Mouse (Mus musculus) cerebral cortex, adult 2 months (tissue): Measurements from ENCODE around the gene Sart3.

ENCODE experiments used
- WGBS: fragments of 180-500 bp; shearing (Covaris S2); methylation state at CpG from one replicate; pipeline ENCODE4 v1.1.7; 2018; 5-methylcytosine and 5-hydroxymethylcytosine counted together

Gene Sart3

DNA sequence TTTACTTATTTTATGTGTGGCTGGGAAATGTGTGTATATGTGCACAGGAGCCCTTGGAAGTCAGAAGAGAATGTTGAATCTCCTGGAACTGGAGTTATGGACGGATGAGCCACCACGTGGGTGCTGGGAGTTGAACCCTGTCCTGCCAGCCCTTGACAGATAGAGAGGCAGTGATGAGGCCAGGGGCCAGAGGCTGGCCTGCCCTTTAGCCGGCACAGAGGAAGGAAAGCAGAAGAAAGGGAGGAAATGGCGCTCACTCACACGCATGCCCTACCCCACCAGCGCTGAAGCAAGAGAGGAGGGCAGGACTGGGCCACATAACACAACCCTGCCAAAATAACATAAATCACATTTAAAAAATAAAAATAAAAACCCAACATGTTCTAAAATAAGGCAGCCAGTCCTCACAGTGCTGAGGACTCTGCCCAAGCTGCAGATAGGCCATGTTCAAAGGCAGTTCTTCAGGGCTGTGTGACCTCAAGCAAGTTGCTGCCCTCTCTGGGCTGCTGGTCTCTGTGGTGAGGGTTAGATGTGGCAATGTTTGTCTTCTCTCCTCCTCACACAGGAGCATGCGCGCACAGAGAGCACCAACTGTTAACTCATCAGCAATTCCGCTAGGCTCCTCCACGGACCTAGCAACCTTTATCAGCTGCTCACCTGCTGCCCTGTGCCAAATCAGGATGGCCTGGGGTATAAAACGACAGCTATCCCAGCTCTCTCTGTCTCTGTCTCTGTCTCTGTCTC, 18.3 kb upstream of the Sart3 start:
- WGBS, result 81% methylated on average over 11 of the region's 11 CpGs

DNA sequence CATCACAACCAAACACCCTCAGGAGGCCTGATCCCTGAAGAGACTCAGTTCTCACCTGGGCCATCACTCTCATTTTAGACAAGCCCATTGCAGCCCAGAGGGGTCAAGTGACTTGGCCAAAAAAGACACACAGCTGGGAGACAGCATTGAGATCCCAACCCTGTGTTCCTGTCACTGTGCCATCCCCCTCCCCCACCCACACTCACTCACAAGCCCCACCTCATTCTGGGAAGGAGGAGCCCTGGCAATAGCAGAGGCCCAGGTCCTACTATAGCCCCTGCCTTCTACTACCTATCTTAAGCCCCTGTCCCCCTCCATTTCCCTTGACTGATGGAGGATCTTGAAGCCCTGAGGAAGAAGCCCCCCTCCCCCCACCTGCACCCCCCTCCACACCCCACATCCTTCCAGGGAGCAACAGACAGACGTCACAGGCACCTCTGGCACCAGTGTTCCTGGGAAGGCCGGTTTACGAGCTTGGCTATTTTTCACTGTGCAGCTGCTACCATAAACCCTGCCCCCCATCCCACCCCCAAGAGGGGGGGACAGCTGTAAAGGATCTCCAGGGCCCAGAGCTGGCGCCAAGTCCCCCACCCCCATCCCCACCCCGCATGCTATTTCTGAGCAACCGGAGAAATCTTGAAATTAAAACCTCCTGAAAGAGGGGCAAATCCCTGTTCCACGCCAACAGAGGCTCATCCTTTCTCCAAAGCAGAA, 16.9 kb upstream of the Sart3 start:
- 52% methylated on average over 7 of the region's 7 CpGs for WGBS

DNA sequence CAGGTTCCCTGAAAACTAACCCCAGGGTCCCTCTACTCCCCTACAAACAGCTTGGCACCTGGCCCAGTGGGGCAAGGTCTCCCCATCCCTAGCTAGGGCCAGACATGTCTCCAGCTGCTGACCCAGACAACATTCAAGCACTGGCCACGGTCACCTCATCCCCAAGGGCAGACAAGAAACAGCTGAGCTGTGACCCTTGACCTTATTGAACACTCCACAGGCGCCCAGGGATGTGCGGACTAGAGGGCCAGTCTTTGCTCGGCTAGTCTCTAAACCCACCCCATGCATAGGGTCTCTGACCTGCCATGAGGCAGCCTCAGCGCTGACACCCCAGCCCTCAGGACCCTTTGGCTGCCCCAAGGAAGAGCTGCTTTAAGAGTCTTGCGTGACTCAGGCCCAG, 16.3 kb upstream of the Sart3 start:
- WGBS, result 72% methylated on average over 6 of the region's 6 CpGs

DNA sequence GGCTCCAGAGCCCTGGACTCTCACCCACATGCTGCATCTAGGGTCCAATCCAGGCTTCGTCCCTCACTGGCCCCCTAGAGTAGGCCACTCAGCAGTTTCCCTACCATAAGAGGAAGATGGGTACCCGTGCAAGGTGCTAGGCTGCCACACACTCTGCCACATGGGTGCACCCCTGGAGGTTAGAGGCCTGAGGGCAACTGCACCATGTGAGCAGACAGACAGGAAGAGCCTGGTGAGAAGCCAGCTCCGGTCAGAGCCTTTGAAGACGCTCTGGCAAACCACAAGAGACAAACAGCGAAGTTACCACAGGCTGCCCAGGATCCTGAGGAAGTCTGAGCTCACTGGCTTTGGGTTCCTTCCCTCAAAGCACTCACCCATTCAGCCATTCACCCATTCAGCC, 14.7 kb upstream of the Sart3 start:
- 81% methylated on average over 5 of the region's 5 CpGs for WGBS

DNA sequence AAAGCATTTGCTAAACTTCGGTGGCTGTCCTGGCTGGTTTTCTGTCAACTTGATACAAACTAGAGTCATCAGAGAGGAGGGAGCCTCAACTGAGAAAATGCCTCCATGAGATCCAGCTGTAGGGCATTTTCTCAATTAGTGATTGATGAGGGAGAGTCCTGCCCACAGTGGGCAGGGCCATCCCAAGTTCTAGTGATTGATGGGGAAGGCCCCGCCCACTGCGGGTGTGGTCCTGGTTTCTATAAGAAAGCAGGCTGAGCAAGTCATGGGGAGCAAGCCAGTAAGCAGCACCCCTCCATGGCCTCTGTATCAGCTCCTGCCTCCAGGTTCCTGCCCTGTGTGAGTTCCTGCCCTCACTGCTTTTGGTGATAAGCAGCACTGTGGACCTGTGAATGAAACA, 11.8 kb upstream of the Sart3 start:
- 31% methylated on average over 3 of the region's 3 CpGs for WGBS

DNA sequence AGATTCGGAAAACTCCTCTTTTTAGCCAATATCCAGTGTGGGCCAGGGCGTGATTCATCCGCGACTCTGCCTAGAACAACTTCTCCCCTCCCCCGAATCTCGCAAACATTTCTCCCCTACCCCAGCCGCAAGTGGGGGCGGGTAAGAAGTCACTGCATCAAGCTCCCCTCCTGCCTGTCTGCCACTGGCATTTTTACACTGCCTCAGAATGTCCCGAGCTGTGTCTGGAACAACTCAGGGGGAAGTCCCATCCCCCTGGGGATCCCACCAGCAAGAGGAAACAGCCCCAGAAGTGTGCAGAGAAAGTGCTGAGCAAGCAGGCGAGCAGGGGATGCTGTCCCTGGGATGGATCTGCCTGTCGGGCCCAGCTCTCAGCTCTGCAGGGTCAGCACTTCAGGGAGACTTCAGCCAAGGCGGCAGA, 11.3 kb upstream of the Sart3 start:
- 22% methylated on average over 12 of the region's 12 CpGs for WGBS

DNA sequence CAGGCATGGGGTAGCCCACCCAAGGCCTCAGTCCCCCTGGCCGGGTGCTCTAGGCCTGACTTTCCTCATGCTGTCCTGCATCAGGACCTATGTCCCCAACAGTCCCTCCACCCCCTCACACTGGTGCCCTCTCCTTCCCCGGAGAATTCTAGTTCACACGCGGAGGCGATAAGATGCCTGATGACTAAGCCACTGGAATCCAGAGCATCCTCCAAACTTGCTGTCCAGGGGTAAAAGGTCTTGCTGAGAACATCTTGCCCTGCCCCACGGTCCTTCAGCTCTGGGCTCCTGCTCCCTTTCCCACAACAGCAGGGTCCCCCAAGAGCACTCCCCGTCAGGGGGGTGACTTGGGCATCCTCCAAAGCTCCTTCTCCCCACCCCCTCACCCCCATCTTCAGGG, 10.3 kb upstream of the Sart3 start:
- 89% methylated on average over 7 of the region's 7 CpGs for WGBS

DNA sequence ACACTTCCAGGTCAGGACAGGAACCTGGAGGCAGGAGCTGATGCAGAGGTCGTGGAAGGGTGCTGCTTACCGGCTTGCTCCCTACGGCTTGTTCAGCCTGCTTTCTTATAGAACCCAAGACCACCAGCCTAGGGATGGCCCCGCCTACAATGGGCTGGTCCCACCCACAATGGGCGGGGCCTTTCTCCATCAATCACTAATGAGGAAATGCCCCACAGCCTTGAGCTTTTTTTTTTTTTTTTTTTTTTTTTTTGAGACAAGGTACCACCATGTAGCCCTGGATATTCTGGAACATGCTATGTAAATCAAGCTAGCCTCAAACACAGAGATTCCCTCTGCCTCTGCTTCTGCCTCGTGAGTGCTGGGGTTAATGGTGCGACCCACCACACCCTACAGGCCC, 9.6 kb upstream of the Sart3 start:
- 76% methylated on average over 7 of the region's 7 CpGs for WGBS

DNA sequence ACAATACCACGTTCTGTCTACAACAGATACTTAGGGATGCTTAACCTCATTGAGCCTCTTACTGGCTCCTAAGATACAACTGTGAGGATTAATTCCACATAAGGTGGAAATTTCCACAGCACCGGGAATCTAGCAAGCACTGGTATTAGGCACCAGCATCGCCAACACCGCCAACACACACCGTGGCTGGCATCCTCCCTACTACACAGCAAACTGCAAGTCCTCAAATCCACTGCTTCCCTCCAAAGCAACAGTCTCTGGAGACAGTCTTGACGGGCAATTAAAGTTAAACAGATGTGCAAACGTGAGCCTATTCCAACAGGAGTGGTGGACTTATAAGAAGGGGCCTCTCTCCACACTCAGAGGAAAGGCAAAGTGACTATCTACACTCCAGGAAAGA, 8.9 kb upstream of the Sart3 start:
- WGBS, result 79% methylated on average over 7 of the region's 7 CpGs

DNA sequence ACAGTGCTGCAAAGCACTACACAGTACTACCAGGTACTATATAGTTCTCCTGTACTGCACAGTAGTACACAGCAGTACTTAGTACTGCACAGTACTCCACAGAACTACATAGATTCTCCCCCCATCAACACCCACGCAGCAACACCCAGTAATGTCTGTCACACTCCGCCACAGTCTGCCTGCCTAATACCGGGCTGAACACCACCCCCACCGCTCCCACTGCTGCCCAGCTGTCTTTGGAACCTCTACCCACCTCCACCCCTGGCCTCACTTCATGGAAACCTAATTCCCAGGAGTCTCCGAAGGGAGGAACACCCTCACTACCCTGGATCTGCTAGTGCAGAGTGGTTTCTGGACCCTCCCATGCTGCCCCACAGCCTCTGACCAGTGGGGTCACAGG, 8.5 kb upstream of the Sart3 start:
- 61% methylated on average over 5 of the region's 5 CpGs for WGBS

DNA sequence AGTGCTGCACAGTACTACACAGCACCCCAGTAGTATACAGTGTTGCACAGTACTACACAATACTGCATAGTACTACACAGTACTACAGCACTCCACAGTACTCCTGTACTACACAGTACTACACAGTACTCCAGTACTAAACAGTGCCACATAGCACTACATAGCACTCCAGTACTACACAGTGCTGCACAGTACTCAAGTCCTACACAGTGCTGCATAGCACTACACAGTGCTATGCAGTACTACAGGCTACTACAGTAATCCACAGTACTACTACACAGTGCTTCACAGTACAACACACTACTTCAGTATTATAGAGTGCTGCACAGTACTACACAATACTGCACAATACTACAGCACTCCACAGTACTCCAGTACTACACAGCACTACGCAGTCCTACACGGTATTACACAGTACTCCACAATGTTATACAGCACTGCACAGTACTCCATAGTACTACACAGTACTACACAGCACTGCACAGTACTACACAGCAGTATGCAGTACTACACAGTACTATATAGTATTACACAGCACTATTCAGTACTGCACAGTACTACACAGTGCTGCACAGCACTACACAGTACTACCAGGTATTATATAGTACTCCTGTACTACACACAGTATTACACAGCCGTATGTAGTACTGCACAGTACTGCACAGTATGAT, 7.9 kb upstream of the Sart3 start:
- WGBS, result 96% methylated on average over 3 of the region's 3 CpGs

DNA sequence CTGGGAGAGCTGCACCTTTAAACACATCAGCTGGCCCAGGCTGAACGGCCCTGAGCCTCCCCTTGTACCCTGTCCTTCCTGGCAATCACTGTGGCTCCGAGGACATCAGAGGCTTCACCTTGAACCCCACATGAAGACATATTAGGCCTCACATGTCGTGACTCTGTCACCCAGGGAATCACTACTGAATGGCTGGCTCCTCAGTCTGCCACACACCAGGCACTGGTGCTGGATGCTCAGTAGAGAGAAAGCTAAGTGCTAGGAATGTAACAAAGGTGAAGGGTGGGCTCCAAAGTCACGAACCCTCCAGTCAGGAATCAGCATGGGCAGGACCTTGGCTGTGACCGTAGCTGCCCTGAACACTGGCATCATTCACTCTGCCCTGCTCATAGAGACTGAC, 7.3 kb upstream of the Sart3 start:
- WGBS, result 79% methylated on average over 5 of the region's 5 CpGs

DNA sequence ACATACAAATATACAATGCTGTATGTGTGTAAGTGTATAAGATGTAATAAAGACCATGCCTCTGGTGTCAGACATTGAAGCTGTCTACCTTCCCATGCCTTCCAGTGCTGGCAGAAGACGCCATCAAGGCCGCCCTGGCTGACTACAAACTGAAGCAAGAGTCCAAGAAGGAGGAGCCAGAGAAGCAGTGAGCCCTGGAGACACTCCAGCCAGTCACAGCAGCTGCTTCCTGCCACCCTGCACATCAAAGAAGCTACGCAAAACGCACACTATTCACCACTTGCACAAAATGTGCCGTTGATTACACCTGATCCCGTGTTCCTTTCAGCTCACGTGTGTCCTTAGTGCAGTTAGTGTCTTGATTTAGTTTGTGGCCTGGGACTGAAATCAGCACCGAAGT, 5.4 kb upstream of the Sart3 start:
- WGBS, result 84% methylated on average over 8 of the region's 8 CpGs

DNA sequence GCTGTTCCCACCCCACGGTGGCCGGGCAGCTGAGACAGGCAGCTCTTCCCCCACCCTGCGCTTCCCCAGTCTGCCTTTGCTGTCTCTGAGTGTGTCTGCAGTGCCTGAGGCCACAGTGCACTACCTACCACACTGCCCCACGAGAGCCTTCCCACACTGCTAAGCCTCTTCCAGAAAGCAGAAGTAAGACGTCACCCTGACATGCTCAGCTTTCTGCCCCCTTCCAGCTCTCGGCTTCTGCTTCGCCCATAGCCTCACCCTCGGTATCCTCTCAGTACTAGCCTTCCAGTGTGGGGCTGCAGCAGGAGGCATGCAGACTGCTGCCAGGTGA, 4.6 kb upstream of the Sart3 start:
- 88% methylated on average over 8 of the region's 8 CpGs for WGBS

DNA sequence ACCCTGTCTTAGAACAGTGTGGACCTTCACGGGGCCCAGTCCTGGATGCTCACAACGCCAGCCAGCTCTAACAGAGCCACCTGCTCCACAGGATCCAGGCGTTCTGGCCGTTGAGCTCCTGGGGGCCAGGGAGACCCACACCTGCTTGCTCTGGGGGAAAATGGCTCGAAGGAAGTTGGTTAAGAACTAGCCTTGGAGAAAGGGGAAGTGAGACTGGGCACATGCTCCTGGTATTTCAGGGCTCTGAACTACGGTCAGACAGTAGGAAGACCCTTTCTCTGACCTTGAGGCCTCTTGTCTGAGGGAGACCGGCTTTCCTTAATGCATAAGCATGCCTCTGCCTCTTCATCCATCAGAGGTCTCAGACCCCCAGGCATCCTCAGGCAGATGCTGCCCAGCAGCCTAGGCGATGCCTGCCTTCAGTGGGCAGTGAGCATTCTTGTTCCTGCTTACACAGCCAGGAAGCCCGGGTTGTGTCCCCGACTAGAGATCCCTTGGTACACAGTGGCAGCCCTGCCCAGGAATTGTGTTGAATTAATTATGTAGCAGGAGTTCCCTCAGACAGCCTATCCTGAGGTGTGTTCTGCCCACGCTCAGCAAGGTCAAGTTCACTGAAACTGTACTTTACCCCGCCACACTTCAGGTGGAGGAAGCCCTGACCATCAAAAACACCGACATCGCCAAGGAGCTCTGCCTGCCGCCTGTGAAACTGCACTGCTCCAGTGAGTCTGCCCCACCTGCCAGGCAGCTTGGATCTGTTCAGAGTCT, 4.0 kb upstream of the Sart3 start:
- 90% methylated on average over 15 of the region's 15 CpGs for WGBS

DNA sequence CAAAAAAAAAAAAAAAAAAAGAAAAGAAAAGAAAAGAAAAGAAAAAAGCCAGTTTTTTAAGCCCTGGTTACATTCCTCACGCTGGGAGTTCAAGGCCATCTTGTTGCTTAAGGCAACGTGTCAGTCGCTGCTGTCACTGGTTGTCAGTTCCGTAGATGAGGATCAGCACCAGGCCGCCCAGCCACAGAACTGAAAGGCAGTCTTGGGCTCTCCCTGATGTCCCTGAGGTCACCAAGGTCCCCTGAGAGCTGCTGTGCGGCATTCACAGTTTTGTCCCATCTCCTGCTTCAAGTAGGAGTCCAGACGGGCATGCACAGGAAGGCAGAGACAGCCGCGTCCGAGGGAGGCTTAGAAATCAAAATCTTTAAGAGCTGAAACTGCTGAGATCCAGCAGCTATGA, 3.3 kb upstream of the Sart3 start:
- WGBS, result 91% methylated on average over 10 of the region's 10 CpGs

DNA sequence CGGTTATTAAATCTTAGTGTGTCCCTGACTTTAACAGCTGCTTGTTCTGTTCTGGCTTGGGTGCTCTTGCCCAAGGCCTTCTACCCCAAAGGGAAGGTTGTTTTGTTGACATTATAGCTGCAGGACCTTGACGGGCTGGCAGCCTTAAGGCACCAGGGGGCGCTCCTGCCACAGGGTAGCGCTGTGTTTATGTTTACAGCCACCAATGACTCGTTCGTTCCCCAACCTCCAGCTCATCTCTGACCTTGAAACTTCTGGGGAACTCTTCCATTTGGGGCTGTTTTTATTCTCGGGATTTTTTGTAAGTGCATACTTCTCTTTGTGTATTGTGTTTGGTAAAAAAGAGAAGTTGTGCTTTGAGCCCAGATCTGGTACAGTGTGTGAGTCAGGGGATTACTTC, 1.4 kb upstream of the Sart3 start:
- WGBS, result under 1% methylated on average over 7 of the region's 7 CpGs

DNA sequence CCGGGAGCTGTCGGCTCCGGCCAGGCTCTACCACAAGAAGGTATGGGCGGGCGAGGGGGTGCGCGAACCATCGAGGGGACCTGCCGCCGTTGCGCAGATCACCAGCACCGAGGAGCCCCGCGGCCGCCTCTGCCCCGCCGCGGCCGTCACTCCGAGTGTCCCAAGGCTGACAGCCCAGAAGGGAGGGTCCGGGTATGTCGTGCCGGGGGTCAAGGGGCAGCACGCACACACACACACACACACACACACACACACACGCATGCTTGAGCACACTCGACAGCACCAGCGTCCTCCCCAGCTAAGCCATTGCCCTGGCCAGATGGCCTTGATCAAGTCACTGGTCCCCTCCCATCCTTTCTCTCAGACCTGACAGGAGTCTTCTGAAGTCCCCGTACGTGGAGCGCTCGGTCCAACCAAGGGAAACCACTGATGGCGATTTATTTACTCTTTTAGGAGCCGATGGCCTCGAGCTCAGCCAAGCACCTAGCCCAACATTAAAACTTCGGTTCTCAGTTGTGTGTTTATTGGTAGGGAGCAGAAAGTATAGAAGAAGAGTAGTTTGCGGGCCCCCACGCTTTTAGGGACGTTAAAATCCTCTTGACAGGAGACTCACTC, 702 bp upstream of the Sart3 start:
- WGBS, result 1% methylated on average over 38 of the region's 38 CpGs

DNA sequence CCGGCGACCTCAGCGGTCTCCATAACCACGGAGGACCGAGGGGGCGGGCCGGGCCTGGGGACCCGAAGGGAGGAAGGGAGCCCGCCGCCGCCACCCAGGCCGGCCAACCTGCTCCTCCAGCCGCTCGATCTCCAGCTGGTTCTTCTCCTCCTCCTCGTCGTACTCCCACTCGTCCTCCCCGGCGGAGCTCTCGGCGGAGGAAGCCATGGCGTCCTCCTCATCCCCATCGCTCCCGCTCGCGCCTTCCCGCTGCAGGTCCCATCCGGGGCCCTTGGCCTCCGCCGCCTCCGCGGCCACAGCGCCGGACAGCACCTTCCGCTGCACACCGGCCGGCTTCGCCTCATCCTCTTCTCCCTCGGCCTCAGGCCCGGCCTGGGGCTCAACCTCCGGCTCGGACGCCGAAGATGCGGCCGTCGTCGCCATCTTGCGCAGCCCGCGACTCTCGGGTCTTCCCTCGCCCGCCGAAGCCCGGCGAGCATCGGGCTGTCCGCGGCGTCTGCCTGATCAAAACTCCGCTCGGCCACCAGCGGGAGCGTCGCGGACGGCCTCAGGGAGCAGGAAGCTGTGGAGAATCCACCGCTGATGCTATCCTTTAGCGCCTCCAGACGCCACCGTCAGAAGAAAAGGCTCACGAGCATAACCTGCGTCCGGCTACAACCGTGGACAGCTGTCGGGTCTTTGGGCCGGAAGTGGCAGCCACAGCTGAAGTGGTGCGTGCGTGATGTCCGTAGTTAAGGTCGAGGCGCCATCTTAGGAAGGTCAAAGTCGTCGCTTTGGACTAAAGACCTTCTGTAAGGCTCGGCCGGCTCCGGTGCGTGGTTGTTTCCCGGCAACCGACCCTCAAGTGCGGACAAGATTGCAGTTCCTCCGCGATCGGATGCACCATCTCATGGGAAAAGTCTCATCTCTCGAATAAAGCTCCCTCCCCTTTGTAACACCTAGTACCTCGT, 822 bp downstream of the Sart3 start:
- under 1% methylated on average over 96 of the region's 97 CpGs for WGBS

DNA sequence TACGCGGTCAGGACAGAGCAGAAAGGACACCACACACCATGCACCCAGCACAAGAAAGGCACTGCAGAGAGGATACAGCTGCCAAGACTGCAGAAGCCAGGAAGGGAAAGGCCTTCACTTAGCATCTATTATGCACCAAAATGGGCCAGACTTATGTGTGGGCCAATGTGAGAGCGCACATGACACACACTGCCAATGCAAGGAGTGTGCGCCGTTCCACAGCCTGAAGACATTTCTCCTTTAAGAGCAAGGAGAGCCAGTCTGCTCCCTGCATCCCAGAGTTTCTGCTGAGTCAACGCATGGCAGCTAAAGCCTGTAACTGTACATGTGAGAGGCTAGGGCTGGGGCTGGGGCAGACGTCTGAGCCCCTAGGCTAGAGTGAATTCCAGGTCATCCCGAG, 3.5 kb downstream of the Sart3 start:
- 62% methylated on average over 8 of the region's 8 CpGs for WGBS
